Mouse (Mus musculus) lung, adult 18-20 months (tissue): ENCODE results near the gene Vim.
"Not testable (repeated sequence)": the region's sequence is repeated elsewhere in the genome, so short reads cannot be mapped to it uniquely, and the experiment has no call there.

Experiments
- DNase-seq, 2 experiments: peaks; one replicate each; pipeline ENCODE4 v3.0.0; 2022; ENCODE audit warnings: mixed read lengths in 2 of 2

Vim gene

DNA sequence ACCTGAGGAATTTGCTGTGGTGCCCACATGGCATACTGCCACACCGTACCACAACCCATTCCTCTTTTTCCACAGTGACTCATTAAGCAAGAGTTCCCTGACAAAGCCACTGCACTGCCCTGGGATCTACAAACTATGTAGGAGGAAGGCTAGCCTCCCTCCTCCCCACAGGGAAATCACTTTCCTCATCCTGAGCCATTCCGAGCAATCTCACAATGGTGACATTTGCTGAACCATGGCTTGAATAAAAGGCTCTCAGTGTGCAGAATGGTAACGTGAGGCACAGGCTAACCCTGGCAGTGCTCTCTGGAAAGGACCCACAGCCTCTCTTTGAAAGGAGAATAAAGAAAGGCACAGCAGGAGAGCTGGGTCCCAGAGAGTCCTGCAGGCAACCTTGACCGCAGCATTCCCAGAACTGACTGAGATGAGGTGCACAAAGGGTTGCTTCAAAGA, 1.6 kb upstream of the Vim start:
- DNase-seq, result no peak

DNA sequence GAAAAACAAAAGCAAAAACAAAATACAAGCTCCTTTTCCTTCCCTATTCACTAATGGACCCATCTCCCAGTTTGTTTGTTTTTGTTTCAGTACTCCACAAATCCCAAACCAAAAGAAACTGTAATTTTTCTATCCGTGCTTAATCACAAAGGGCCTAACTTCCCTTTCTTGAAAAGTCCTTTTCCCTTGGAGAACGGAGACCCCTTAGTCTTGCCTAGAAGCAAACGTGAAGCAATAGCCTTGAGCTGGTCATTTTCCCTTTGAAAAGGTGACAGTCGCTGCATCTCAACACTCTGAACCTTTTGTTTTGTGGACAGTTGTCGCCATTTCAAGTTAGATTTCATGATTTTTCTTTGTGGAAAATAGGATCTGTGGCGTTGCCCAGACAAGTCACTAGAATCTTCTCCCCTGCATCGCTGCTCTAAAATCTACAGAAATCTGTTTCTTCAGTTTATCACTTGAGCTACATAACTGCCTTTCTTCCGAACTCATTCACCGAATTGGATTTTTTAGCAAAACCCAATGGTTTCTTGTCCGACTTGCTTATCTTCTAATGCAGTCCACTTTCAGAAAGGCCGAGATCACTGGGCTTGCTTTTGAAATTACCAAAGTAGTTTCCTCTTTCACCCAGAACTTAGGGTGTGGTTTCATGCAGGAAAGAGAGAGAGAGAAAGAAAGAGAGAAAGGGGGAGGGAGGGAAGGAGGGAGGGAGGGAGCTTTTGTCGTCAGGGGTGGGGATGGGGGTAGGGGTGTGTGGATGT, 900 bp upstream of the Vim start:
- DNase-seq, result no peak

DNA sequence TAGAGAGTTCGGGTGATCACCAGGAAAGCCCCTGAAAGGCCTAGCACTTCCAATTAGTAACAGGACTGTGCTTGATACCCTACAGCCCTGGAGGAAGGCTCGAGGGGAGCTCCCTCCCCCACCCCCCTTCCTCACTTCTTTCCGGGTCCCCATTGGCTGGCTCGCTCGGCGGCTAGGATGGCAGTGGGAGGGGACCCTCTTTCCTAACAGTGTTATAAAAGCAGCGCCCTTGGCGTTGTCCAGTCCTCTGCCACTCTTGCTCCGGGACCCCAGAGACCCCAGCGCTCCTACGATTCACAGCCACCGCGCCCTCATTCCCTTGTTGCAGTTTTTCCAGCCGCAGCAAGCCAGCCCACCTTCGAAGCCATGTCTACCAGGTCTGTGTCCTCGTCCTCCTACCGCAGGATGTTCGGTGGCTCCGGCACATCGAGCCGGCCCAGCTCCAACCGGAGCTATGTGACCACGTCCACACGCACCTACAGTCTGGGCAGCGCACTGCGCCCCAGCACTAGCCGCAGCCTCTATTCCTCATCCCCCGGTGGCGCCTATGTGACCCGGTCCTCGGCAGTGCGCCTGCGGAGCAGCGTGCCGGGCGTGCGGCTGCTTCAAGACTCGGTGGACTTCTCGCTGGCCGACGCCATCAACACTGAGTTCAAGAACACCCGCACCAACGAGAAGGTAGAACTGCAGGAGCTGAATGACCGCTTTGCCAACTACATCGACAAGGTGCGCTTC, 506 bp downstream of the Vim start:
- DNase-seq, result peak; percentile 87

DNA sequence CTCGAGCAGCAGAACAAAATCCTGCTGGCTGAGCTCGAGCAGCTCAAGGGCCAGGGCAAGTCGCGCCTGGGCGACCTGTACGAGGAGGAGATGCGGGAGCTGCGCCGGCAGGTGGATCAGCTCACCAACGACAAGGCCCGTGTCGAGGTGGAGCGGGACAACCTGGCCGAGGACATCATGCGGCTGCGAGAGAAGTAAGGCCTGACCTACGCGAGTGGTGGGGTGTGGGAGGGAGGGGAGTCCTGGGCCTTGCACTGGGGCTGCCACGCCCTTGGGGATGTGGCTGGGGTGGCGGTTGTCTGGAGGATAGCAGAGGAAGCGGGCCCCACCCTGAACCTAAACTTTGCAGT, 1.0 kb downstream of the Vim start:
- DNase-seq, result peak; percentile 68 to 73

DNA sequence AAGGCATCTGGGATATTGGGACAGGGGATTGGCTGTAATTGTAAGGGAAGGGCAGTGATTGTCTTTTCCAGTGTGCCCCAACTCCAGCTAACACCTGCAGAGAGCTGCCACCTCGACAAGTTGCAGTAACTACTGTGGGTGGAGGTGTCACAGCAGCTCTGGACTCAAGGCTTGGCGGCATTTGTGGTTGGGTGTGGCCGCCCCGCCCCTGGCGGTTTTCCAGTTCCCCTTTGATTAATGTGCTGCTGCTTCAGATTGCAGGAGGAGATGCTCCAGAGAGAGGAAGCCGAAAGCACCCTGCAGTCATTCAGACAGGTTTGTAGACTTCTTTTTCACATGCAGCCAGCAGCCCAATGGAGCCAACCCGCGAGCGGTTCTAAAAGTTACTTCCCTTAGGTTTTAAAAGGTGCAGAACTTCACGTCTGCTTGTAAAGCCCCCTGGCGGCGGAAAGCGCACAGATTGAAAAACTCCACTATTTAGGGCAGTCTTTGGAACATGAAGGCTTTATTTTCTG, 1.6 kb downstream of the Vim start:
- DNase-seq, result peak; percentile 80 to 83

DNA sequence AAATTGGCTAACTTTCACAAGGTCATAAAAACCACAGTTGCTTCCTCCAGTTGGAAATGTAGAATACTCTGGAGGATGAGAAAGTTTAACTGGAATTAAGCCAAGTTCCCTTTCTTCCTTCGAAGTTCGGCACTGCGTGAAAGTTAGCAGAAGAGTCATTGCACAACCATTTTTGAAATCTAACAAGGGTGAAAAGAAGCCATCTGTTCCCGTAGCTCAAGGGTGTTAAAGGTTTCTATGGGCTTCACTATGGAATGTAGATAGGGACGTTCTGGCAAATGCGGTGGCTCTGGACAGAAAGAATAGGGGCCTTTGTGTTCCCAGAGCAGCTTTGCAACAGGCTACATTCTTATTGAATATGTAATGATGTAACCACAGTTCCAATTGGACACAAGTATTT, 2.2 kb downstream of the Vim start:
- DNase-seq, result no peak

DNA sequence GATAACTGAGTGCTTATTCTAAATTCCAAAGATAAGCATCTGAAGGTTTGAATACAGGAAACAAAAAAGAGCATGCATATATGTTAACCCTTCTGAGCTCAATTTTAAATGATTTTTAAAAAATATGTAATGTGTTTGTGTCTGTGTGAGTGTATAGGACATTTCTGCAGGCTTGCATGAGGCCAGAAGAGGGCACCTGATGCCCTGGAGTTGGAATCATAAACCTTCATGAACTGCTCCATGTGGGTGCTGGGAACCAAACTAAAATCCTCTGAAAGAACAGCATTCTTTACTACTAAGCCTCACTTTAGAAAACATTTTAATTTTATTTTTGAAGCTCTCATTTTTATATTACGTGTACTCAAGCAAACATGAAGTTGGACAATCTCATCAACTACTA, 3.7 kb downstream of the Vim start:
- DNase-seq, result no peak

DNA sequence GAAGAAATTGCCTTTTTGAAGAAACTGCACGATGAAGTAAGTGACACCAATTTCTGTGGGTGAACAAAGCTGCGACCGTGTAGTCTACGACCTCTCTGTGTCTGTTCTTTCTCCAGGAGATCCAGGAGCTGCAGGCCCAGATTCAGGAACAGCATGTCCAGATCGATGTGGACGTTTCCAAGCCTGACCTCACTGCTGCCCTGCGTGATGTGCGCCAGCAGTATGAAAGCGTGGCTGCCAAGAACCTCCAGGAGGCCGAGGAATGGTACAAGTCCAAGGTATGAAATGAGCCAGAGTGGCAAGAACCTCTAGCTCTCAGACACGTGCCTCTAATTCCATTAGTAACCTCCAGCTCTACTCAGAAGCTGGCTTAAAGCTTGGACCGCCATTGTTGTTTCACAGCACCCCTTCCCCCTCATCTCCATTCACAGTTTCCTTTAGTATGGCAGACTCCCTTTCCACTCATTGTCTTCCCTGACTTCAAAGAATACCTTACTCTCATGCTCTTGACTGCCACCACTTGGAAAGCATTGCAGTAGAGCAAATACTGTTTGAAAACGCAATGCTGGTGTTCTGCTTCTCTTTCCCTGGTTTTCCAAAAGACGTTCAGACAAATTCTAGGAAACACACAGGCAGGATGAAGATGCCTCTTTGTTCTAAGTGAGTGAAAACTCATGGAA, 4.9 kb downstream of the Vim start:
- no peak for DNase-seq

DNA sequence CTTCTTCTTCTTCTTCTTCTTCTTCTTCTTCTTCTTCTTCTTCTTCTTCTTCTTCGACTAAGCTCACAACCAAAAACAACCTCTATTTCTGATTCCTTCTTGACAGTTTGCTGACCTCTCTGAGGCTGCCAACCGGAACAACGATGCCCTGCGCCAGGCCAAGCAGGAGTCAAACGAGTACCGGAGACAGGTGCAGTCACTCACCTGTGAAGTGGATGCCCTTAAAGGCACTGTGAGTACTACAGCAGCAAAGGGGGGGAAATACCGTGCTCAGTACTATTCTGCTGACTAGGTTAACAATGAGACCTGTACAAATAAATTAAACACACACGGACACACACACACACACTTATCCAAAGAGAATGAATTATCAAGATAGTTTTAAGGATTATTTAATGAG, 5.6 kb downstream of the Vim start:
- DNase-seq, result no peak

DNA sequence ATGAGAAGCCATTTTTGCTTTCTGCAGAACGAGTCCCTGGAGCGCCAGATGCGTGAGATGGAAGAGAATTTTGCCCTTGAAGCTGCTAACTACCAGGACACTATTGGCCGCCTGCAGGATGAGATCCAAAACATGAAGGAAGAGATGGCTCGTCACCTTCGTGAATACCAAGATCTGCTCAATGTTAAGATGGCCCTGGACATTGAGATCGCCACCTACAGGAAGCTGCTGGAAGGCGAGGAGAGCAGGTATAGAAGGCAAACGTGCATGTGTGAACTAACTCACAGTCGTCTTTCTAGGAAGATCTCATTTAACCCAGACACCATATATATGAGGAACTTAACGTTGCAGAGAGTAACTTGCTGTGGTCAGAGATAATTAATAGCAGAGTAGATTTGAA, 6.3 kb downstream of the Vim start:
- no peak for DNase-seq

DNA sequence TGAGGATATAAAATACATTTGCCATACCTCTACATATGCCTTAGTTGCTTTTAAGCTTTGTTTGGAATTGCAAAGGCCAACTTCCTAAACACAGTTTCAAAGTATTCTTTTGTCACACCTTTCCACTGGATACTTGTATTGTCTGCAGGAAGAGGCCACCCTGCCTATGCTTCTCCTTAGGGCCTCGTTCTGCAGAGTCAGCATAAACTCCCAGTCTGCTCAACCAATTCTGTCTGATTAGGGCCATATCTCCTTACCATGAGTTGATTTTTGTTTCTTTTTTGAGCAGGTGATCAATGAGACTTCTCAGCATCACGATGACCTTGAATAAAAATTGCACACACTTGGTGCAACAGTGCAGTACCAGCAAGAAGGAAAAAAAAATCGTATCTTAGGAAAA, 8.5 kb downstream of the Vim start:
- no peak for DNase-seq

DNA sequence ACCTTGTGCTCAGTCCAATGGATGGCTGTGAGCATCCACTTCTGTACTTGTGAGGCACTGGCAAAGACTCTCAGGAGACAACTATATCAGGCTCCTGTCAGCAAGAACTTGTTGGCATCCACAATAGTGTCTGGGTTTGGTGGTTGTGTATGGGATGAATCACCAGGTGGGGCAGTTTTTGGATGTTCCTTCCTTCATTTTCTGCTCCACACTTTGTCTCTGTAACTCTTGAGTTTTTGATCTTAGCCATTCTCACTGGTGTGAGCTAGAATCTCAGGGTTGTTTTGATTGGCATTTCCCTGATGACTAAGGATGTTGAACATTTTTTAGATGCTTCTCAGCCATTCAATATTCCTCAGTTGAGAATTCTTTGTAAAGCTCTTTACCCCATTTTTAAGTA, 10.0 kb downstream of the Vim start:
- not testable (repeated sequence) for DNase-seq

DNA sequence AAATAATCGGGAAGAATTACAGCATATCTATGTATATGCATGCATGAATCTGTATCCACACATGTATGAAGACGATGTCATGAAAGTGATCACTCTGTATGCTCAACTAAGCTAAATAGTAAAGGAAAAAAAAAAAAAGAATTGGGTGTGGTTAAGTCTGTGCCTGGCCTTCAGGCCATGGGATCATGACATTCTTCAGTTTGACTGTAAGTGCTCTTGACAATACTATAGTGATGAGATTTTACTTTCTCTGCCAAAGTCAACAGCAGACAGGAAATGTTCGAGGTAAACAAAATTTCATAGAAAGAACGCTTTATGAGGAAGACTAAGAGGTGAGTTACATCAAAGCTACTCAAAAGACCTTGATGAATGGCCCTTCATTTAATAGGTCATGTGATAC, 19.6 kb downstream of the Vim start:
- DNase-seq, result no peak

DNA sequence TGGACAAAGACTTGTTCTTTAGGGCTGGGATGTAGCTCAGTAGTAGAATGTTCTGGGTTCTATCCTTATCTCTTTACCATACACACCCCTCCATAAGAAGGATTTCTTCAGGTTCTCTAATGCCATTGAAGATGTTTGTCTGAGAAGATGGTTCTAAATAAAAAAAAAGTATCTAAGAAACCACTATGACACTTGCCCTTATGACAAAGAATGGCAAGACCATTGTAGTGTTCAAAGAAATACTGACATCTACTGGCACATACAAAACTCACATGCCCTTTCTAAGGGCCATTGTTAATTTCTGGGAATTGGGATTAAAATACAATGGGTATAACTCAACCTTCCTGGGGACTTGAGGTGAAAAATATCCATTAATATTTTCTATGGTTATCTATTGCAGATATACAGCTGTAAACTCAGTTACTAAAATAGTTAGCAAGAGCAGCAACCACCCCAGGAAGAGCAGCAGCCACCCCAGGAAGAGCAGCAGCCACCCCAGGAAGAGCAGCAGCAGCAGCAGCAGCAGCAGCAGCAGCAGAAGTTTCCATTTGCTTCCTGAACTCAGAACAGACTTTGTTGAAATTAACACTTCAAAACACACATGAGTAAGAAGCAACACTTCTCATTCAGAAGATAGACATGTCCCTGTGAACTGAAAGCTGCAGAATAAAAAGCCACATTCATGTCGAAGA, 23.4 kb downstream of the Vim start:
- no peak for DNase-seq

DNA sequence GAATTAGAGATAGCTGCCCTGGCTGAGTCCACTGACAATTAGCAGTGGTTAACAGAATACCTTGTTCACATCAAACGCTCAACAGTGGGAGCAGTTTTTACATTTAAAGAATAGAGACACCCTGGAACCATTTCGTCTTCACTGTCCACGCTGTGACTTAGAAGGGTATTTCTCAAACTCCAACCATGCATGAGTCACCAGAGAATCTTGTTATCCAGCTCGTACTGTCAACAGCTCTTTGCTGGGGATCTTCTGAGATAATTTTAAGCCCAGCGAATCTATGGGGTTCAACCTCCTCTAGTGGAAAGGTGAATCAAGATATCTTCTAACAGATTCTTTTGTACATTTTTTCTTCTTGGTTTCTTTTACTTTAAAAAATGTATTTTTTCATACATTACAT, 24.4 kb downstream of the Vim start:
- DNase-seq, result no peak

DNA sequence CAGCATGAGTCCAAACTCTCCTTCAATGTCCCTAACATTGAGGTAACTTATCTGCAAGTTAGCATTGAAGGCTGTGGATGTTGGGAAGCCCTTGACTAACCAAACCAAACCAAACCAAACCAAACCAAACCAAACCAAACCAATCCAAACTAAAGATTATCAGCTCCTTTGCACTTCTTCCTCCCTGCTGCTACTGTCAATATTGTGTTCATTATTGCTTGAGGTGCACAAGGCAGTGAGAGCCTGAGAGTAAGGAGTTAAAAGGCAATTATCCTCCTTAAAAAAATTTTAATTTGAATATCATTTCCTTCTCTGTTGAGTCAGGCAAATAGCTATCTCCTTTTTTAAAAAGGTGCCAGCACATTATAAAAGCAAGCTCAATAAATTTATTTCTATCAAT, 29.4 kb downstream of the Vim start:
- DNase-seq, result no peak

DNA sequence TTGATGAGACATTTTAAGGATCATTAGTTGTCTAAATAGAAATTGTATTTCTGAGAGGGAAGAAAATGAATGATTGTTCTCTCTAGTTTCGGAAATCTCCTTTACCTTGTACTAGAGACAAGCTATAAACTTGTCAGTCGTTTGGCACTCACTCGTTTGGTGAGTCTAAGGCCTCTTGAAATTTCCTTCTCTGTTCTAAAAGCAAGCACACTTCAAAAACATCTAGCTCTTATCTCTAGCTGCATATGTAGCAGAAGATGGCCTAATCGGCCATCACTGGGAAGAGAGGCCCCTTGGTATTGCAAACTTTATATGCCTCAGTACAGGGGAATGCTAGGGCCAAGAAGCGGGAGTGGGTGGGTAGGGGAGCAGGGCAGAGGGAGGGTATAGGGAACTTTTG, 29.9 kb downstream of the Vim start:
- DNase-seq, result not testable (repeated sequence)

DNA sequence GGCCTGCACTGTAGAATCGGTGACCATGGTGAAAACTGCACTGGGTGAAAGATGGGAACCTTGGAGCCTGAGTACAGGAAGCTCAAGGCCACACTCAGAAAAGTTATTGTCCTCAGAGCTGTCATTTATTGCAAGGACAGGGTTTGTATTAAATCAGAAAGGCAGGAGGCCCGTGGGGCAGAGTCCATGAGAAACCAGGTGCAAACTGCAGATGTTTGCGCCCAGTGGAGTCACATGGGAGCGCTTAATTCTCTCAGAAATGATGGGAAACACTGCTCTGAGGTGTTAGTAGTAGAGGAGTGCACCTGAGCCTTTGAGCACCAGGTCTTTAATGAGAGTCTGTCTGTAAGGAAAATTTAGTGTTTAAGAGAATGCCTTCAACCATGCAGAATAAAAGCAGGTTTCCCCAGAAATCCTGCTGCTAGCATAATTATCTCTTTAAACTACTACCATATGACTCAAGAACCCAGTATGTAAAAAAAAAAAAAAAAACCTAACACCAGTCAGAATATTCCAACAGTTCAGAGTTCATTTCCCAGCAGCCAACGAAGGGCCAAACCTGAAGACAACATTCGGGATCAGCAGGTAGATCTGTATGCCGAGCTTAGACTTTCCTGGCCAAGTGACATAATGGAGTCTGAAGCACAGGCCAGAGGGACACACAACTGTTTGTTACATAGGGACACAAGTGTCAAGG, 56.6 kb downstream of the Vim start:
- no peak for DNase-seq
